Mouse (Mus musculus) induced T-regulatory cell, adult 2 months (primary cell): ENCODE results near the gene Mturn.

ENCODE experiments used
- DNase-seq: peaks from one replicate; pipeline ENCODE4 v3.0.0-alpha.2; 2012; ENCODE audit warnings: low read depth

Mturn gene

DNA sequence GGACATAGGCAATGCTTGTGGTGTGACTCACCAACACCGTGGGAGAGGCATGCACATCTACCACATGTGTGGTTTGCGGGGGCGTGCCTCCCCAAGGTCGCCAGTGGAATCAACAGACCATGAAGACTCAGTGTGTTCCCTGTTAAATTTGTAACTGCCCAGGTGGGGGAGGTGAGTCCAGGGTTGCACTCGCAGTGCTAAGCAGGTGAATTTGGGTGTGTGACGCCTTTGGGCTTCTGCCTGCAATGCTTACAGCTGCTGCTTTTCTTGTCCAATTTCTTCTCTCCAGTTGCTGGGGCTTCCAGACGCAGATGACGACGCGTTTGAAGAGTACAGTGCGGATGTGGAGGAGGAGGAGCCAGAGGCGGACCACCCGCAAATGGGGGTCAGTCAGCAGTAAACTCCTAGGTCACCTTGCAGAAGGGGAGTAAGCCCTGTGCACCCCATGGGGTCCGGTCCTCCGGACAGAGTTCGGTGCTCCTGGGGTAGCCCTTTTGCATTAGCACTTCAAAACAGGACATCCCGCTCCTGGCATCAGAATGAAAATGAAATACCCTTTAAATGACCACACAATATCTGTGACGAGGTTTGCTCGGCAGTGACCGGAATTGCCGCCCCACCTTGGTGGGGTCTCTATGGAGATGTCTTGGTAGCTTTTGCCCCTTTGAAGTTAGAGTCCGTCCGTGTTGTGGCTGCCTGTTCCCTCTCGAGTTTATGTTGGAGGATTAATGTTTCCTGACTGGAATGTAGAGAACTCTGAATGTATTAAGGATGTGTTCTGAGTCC lies 17.5 kb downstream of the Mturn start:
- DNase-seq = peak; percentile 69

DNA sequence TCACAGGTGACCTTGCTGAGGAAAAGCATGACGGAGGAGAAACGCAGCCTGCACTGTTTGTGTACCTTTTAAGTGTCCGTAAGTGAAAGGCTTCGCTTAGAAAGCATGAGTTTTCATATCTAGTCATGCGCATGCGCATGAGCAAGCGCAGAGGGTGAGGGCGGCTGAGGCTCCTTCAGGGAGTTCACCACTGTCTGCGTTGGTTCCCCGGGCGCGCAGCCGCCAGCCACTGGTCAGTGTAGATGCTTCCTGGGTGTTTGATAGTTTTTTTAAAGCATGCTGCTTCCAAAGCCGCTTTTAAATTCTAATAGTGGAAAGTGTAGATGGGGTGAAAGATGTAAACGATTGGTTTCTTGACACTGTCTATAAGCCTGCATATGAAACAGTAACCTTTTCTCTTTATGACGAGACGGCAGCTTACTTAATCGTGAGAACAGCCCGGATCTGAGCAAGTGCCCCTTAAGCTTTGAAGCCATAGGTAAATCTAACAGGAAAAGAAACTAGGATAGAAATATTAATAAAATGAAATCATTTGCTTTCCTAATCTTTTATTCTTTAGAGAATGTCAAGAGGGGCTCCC lies 18.1 kb downstream of the Mturn start:
- peak; percentile 92 for DNase-seq

DNA sequence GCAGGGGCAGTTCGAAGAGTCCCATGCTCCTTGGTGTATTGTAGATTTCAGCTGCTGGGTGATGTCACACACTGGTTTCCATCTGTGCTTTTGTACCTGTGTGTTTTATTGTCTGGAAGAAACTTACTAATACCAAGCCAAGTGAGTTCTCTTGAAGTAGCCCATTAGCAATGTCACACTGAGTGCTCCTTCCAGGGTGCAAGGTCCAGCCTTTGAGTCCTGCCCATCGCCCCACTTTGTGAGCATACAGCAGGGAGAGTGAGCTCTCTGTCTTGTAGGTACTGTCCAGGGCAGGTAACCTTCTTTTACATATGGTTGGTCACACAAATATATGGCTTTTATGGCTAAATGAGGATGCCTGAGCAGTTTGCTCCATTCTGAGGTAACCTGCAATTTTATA lies 19.1 kb downstream of the Mturn start:
- DNase-seq = no peak

DNA sequence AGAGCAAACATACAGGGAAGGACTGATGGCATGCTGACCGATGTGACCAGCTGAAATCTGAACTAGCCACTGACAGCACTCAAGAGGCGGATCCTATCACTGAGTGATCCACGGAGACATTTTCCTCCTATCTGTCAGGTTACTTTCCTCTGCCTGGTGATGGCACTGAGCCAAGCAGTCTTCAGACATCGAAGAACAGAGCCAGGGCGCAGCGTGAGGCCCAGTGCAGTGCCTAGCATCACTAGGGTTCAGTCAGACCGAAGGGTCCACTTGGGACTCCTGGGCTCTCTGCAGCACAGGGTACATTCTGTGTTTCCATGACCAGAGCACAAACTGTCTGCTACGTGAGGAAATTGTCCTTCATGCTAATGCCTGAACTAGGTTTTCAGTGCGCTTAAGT lies 20.5 kb downstream of the Mturn start:
- DNase-seq = no peak

DNA sequence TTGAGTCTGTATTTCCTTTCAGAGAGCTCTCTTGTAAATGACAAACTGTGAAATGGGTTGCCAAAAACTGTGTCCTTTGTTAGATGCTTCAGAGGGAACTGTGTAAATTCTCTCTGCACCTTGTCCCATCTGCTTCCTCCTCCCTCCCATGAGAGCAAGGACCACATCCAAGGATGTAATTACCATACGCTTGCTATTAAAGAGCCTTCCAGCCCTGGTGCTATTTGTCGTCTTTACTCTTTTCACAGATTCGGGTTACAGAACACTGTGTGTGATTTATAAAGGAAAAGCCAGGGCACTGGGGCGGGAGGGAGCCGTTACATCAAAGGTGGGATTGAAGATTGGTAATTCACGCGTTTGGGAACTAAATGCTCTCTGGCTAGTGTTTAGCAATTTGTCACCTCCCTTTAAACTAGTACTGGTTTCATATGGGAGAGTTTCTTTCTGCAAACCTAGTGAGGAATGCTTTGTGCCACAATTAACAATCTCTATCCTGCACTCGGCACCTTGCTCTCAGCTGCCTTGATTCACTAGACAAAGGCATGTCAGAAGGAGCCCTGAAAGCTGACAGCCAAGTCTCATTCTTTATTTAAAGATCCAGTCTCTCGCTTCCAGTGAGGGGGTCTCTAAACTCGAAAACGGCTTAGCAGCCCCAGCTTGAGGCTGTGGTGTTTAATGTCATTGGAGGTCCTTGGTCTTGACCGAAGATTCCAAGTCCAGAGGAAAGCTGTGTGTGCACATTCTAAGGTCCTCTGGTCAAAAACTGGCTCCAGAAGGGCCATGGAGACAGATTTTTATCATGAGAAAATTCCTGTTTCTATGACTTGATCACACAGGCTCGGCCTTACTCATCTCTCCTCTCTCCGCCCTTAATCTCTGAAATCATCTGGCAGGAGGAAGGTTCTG lies 22.5 kb downstream of the Mturn start:
- DNase-seq = no peak

- no peak for DNase-seq
Measured at GRCm38 (mm10) chr6:54704539-54704845, 23.1 kb downstream of the Mturn start.

- no peak for DNase-seq
Measured at GRCm38 (mm10) chr6:54704847-54705246, 23.4 kb downstream of the Mturn start.

DNA sequence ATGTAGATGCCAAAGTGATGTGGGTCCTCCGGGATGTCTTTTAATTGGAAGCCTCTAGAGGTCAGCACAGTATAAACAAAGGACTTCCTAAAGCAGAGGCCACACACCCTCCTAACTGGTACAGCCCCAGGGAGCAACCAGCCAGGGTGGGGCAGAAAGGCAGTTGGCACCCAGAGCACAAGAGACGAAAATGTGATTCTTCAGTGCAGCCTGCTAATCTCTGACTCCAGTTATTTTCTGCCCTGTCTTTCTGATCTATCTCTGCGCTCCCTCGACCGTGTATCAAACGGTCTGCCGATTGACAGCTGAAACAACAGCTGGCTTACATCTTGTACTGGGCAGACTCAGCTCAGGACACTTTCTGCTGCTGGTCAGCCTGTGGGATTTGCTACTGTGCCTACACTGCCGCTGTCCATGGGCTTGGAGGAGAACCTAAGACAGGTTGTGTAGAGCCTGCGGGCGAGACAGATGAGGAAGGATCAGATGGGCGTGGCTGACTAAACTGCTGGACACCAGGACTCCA lies 24.0 kb downstream of the Mturn start:
- DNase-seq = peak; percentile 80

DNA sequence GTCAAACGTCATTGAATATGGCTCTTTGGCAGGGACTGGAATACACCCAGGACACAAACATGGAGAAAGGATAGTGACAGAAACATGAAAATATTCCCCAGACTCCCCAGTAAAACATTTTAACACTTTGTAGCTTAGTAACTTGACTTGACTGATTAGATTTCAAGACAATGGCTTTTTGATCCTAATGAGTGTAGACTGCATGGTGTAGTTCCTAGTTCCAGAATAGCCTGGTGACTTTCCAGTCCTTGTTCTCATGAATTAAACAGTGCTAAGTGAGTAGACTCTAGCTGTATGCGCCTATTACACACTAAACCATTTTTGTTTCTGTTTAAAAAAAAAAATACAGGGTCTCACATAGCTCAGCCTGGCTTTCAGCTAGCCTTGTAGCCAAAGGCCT lies 24.7 kb downstream of the Mturn start:
- no peak for DNase-seq

- no peak for DNase-seq
Measured at GRCm38 (mm10) chr6:54706611-54707172, 25.3 kb downstream of the Mturn start.

- DNase-seq = no peak
Measured at GRCm38 (mm10) chr6:54708646-54709045, 27.2 kb downstream of the Mturn start.

DNA sequence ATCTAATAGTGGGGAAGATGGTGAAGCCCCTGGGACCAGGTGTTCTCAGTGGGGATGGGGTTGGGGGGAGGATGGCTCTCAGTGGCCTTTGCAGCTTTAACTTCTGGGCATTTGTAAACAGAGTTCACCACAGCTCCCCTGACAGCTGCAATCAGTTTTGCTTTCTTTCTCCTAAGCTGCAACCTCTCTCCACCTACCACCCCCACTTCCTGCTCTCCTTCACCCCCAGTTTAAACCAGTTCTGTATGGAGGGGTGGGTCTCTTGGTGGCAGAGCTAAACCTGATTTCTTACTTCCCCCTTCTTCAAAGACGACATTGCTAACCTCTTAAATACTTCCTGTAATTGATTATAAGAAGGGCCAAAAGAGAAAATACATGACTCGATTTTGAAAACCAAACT lies 34.3 kb downstream of the Mturn start:
- peak; percentile 76 for DNase-seq

GRCm38 (mm10) chr6:54718779-54719685 lies 37.6 kb downstream of the Mturn start:
- peak; percentile 74 for DNase-seq

- DNase-seq = no peak
Measured at GRCm38 (mm10) chr6:54719686-54720310, 38.4 kb downstream of the Mturn start.

DNA sequence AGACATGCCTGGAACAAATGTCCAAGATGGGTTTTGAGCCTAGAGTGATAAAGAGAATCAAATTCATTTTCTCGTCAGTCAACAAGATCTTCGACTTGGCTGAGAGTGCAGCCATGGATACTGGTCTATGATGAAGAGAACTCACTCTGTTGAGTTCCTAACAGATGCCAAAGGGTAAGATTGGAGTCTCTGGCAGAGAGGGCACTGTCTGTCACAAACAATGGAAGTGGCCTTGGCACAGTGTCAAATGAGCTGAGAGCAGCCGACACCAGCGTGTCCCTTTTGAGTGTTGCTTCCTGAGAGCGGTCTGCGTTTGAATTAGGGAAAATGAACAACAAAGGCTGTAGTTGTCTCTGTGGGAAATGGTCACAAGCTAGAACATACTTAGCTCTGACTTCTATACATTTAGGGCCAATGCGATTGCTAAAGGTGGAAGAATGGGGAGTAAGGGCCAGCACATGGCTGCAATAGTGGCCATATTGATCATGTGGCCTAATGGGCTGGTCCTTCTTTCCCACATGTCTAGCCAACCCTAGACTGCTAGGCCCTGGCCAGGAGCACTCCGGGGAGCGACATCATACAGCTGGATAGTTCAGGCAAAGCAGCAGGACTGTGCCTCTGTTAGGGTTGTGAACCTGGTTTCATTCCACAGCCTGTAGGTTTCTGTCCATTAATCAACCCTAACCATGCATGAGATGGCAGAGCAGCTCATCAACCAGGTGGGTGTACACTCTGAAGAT lies 39.3 kb downstream of the Mturn start:
- DNase-seq = no peak

- no peak for DNase-seq
Measured at GRCm38 (mm10) chr6:54721252-54721635, 39.8 kb downstream of the Mturn start.

DNA sequence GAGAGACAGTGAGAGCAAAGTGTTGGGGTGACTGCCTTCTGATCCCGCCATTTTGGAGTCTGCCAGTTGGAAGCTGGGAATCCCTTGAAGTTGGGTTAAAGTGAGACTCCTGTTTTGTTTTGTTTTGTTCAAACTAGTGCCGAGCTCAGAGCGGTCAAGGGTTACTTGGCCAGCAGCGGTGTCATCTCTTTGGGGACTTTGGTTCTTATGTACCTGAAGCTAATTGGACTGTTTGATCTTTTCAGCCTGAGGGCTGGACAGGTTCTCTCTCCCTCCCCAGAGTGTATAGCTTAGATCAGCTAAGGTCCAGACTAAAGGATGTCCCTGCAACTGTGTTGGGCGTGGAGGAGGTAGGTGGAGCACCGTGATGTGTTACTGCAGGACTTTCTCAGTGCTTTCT lies 44.9 kb downstream of the Mturn start:
- DNase-seq = no peak

- DNase-seq = no peak
Measured at GRCm38 (mm10) chr6:54726796-54727195, 45.4 kb downstream of the Mturn start.

- DNase-seq = no peak
Measured at GRCm38 (mm10) chr6:54727416-54727815, 46.0 kb downstream of the Mturn start.

DNA sequence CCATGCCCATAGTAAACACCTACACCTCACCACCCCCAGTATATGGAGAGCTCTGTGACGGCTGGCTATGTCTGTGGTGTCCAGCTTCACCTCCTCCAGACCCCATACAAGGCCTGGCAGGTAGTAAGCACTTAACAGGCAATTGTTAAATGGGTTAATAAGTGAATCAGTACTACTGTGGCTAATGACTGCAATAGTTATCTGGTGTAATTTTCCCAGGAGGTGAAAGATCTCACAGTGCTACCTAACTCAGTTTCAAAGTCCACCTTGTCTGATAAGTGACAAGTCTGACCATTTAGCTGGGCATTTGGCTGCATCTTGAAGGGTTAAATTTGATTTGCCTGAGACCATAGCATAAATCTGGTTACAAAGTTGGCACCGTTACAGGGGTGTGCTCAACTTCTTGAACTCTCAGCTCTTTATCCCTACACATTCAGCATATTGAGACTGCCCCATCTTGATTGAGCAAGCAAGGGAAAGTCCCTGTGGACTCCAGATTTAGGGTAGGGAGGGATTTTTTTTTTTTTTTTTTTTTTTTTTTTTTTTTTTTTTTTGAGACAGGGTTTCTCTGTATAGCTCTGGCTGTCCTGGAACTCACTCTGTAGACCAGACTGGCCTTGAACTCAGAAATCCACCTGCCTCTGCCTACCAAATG lies 48.2 kb downstream of the Mturn start:
- no peak for DNase-seq
